Comparison of ENCODE assay signal across 8 mouse cellular contexts in genomic region chr5:120510982-120511642, GRCm38 (mm10). TPM values are rescaled to one million over a fixed set of nuclear protein-coding genes. Genes with fewer than 3 reads are reported as not detected.
DNase-seq lines count a peak whose midpoint lies in the region; ATAC-seq and TF ChIP-seq lines count a peak whose summit lies in the region.

Gene Slc8b1 (plus strand): TSS chr5:120511168.

- H3K27ac ChIP-seq in bone marrow macrophage, adult 2 months (ENCODE audit: insufficient read depth, low read depth, low read length): peak within 1 kb of the TSS; percentile 88
- no peak within 1 kb of the TSS for H3K27ac ChIP-seq in heart, embryonic 11.5 days (ENCODE audit: low read depth, low read length)
- no peak within 1 kb of the TSS for H3K27ac ChIP-seq in kidney, embryonic 16.5 days (ENCODE audit: low read length)
- peak within 1 kb of the TSS; percentile 99 for H3K27ac ChIP-seq in liver, adult 2 months (replicated peaks; ENCODE audit: insufficient read depth, low read depth, low read length)

- H3K9ac ChIP-seq in heart, embryonic 11.5 days (ENCODE audit: low read depth, low read length): peak within 1 kb of the TSS; percentile 67
- H3K9ac ChIP-seq in kidney, embryonic 16.5 days (replicated peaks; ENCODE audit: low read length): peak within 1 kb of the TSS; percentile 64
- peak within 1 kb of the TSS; percentile 96 for H3K9ac ChIP-seq in liver, adult 2 months (ENCODE audit: low read depth, low read length)

- DNase-seq in A20 (ENCODE audit: low read depth, low spot score): peak; percentile 97
- peak; percentile 86 for DNase-seq in liver, adult 2 months (ENCODE audit: extremely low read depth, low read depth, low spot score)
- DNase-seq in splenic B cell, adult 2 months (ENCODE audit: low read depth, low spot score): peak; percentile 96

- H3K79me2 ChIP-seq in liver, adult 2 months (ENCODE audit: control insufficient read depth, insufficient read depth, low read length): peaks cover 3% of the 10 kb centered on the region; the same call in 1 of the 2 replicates
- peaks cover 9% of the 10 kb centered on the region for H3K79me2 ChIP-seq in myocyte (ENCODE audit: control insufficient read depth, insufficient read depth)

- WGBS in heart, embryonic 11.5 days (ENCODE audit: insufficient replicate concordance): 2% methylated on average over 36 of the region's 36 CpGs
- WGBS in kidney, embryonic 16.5 days: under 1% methylated on average over 36 of the region's 36 CpGs
- under 1% methylated on average over 36 of the region's 36 CpGs for WGBS in liver, adult 2 months

- H3K36me3 ChIP-seq in heart, embryonic 11.5 days (ENCODE audit: control insufficient read depth, insufficient read depth, low read length): no peaks in the 10 kb centered on the region
- H3K36me3 ChIP-seq in kidney, embryonic 16.5 days (ENCODE audit: insufficient read depth, low read length): no peaks in the 10 kb centered on the region
- H3K36me3 ChIP-seq in liver, adult 2 months (ENCODE audit: control insufficient read depth, insufficient read depth, low read length): no peaks in the 10 kb centered on the region
- no peaks in the 10 kb centered on the region for H3K36me3 ChIP-seq in myocyte (ENCODE audit: control insufficient read depth, insufficient read depth)
- H3K36me3 ChIP-seq in splenic B cell, adult 2 months (ENCODE audit: control insufficient read depth, insufficient read depth, low read length, poor library complexity, severe bottlenecking): no peaks in the 10 kb centered on the region

- H3K27me3 ChIP-seq in heart, embryonic 11.5 days (ENCODE audit: control insufficient read depth, insufficient read depth, low read length): 0 out of 2 replicates have a peak, but pooled peaks cover 4% of the 10 kb centered on the region
- no peaks in the 10 kb centered on the region for H3K27me3 ChIP-seq in kidney, embryonic 16.5 days (ENCODE audit: insufficient read depth, low read length)
- H3K27me3 ChIP-seq in liver, adult 2 months (ENCODE audit: control insufficient read depth, insufficient read depth, low read length): no peaks in the 10 kb centered on the region
- H3K27me3 ChIP-seq in myocyte (ENCODE audit: control insufficient read depth, insufficient read depth, insufficient read length): no peaks in the 10 kb centered on the region
- no peaks in the 10 kb centered on the region for H3K27me3 ChIP-seq in splenic B cell, adult 2 months (ENCODE audit: control insufficient read depth, insufficient read depth, low read length, poor library complexity, severe bottlenecking)

- H3K9me3 ChIP-seq in heart, embryonic 11.5 days (replicated peaks; ENCODE audit: control insufficient read depth, low read length): no peaks in the 10 kb centered on the region
- H3K9me3 ChIP-seq in kidney, embryonic 16.5 days (ENCODE audit: low read length): peaks cover 2% of the 10 kb centered on the region; the same call in 1 of the 2 replicates

- H3ac ChIP-seq in myocyte (ENCODE audit: control insufficient read depth, insufficient read length): no peak within 1 kb of the TSS

- H3K4me2 ChIP-seq in heart, embryonic 11.5 days: peak within 1 kb of the TSS; percentile 82
- peak within 1 kb of the TSS; percentile 72 for H3K4me2 ChIP-seq in kidney, embryonic 16.5 days (replicated peaks; ENCODE audit: low read depth, low read length)
- peak within 1 kb of the TSS; percentile 90 for H3K4me2 ChIP-seq in myocyte (ENCODE audit: low read depth)

- peak within 1 kb of the TSS; percentile 90 for H3K4me3 ChIP-seq in bone marrow macrophage, adult 2 months (ENCODE audit: insufficient read depth, low read length)
- H3K4me3 ChIP-seq in heart, embryonic 11.5 days (ENCODE audit: low read depth, low read length): peak within 1 kb of the TSS; percentile 55
- H3K4me3 ChIP-seq in kidney, embryonic 16.5 days (ENCODE audit: low read length): peak within 1 kb of the TSS; percentile 62
- peak within 1 kb of the TSS; percentile 96 for H3K4me3 ChIP-seq in liver, adult 2 months (ENCODE audit: insufficient read depth, low read depth, low read length)
- H3K4me3 ChIP-seq in myocyte: peak within 1 kb of the TSS; percentile 64

- H3K4me1 ChIP-seq in bone marrow macrophage, adult 2 months (ENCODE audit: control insufficient read depth, insufficient read depth, low read length): peaks cover 45% of the 10 kb centered on the region
- H3K4me1 ChIP-seq in heart, embryonic 11.5 days (ENCODE audit: control insufficient read depth, insufficient read depth, low read length): peaks cover 12% of the 10 kb centered on the region; the same call in 1 of the 2 replicates
- H3K4me1 ChIP-seq in kidney, embryonic 16.5 days (ENCODE audit: insufficient read depth, low read length): peaks cover 41% of the 10 kb centered on the region
- peaks cover 25% of the 10 kb centered on the region for H3K4me1 ChIP-seq in liver, adult 2 months (ENCODE audit: control insufficient read depth, insufficient read depth, low read length)

- no peak for TF ChIP-seq POLR2A in bone marrow macrophage, adult 2 months (IDR thresholded peaks at IDR 0.05; ENCODE audit: borderline replicate concordance, low read depth, low read length)
- TF ChIP-seq POLR2A in liver, adult 2 months (IDR thresholded peaks at IDR 0.05; ENCODE audit: extremely low read depth, insufficient read depth, low read length): peak; percentile 95
- TF ChIP-seq POLR2A in myocyte (IDR thresholded peaks at IDR 0.05; ENCODE audit: insufficient read length, low read depth): peak; percentile 82

- no peak for TF ChIP-seq CTCF in bone marrow macrophage, adult 2 months (IDR thresholded peaks at IDR 0.05; ENCODE audit: low read depth, low read length)
- no peak for TF ChIP-seq CTCF in liver, adult 2 months (IDR thresholded peaks at IDR 0.05; ENCODE audit: low read depth, low read length)

- peak; percentile 94 for ATAC-seq in erythroblast, adult 5-6 weeks (replicated peaks; ENCODE audit: low FRiP score, poor library complexity, severe bottlenecking)
- ATAC-seq in heart, embryonic 11.5 days (replicated peaks; ENCODE audit: insufficient number of reproducible peaks, low FRiP score, low TSS enrichment): peak; percentile 87
- ATAC-seq in kidney, embryonic 16.5 days (ENCODE audit: low FRiP score, low TSS enrichment): peak; percentile 93

TF ChIP-seq in myocyte, 11 proteins besides CTCF, POLR2A, EP300 and RAD21:
- TF ChIP-seq E2F4 (IDR thresholded peaks at IDR 0.05; ENCODE audit: insufficient read depth): no peak
- no peak for TF ChIP-seq MAX (IDR thresholded peaks at IDR 0.05; ENCODE audit: low read depth)
- no peak for TF ChIP-seq CEBPB (IDR thresholded peaks at IDR 0.05; ENCODE audit: insufficient read depth, poor library complexity, severe bottlenecking)
- no peak for TF ChIP-seq USF1 (IDR thresholded peaks at IDR 0.05; ENCODE audit: low read depth)
- TF ChIP-seq SRF (IDR thresholded peaks at IDR 0.05; ENCODE audit: control insufficient read depth, insufficient read length, low read depth): peak; percentile 51
- peak in 1 of 3 experiments; percentile 4 for TF ChIP-seq MYOG (IDR thresholded peaks at IDR 0.05; ENCODE audit: control insufficient read depth in 1 of 3, insufficient read depth in 1 of 3, insufficient read length in 2 of 3, low read depth in 2 of 3)
- peak; percentile 59 for TF ChIP-seq POLR2AphosphoS2 (IDR thresholded peaks at IDR 0.05; ENCODE audit: insufficient read length, low read depth)
- no peak for TF ChIP-seq REST (IDR thresholded peaks at IDR 0.05; ENCODE audit: insufficient read depth, insufficient read length)
- TF ChIP-seq TCF3 (IDR thresholded peaks at IDR 0.05; ENCODE audit: insufficient read length, low read depth): no peak
- no peak for TF ChIP-seq TCF12 (IDR thresholded peaks at IDR 0.05; ENCODE audit: insufficient read depth, poor library complexity, severe bottlenecking)
- no peak for TF ChIP-seq MYOD1 (IDR thresholded peaks at IDR 0.05; ENCODE audit: control insufficient read depth in 1 of 3, insufficient read length in 2 of 3, low read depth in 2 of 3)

RNA-seq across cellular contexts. Expression of gene Slc8b1, which starts in this region (rescaled TPM):
- 73.1 and 79.4 TPM in 2 replicates for polyA plus RNA-seq in bone marrow macrophage, adult 2 months (2012; ENCODE audit: insufficient read depth, insufficient read length, missing spikeins)
- 14.2 and 17.1 TPM in 2 replicates for total RNA-seq in erythroblast, adult 5-6 weeks (2015; ENCODE audit: low replicate concordance)
- 6.1 and 8.4 TPM in 2 replicates for total RNA-seq in erythroblast, adult 5-6 weeks (2017; ENCODE audit: low replicate concordance)
- 1.6 and 2.1 TPM in 2 replicates for polyA plus RNA-seq in heart, embryonic 11.5 days (2014; fragmentation: Nextera tagmentation; extraction: Ambion mirVana)
- polyA plus RNA-seq in kidney, embryonic 16.5 days (2015; fragmentation: Nextera tagmentation; extraction: Ambion mirVana): 10.1 and 14.2 TPM in 2 replicates
- total RNA-seq in liver, adult 2 months (2014; rRNA removed): 40.6 and 78.9 TPM in 2 replicates
- 47.6 and 52.4 TPM in 2 replicates for polyA plus RNA-seq in liver, adult 2 months (2012; rRNA removed)
- polyA plus RNA-seq in myocyte (2012; fragmentation: generic; extraction: Trizol): 19.6 TPM

Comparison
In these comparisons a context has a peak if more than half of its experiments do, and no peak if none do; other contexts are left out.
1. H3K27ac ChIP-seq: peak in bone marrow macrophage, adult 2 months (single experiment) and liver, adult 2 months (single experiment); none in heart, embryonic 11.5 days (single experiment) and kidney, embryonic 16.5 days (single experiment).
2. Peak in every context shown above with its lines, with median percentiles within 50 percentile points of each other: DNase-seq, H3K4me3 ChIP-seq, ATAC-seq, H3K4me2 ChIP-seq and H3K9ac ChIP-seq.